Mouse (Mus musculus) MEL-GATA-1-ER (cell line): ENCODE measurements around the gene C1rb.
"Not testable (repeated sequence)": the region's sequence is repeated elsewhere in the genome, so short reads cannot be mapped to it uniquely, and the experiment has no call there.

Experiments used
- DNase-seq: peaks from one replicate; pipeline ENCODE4 v3.0.0-alpha.2; 2012; ENCODE audit warnings: low read depth; ENCODE audit errors: extremely low read depth

The C1rb gene

DNA sequence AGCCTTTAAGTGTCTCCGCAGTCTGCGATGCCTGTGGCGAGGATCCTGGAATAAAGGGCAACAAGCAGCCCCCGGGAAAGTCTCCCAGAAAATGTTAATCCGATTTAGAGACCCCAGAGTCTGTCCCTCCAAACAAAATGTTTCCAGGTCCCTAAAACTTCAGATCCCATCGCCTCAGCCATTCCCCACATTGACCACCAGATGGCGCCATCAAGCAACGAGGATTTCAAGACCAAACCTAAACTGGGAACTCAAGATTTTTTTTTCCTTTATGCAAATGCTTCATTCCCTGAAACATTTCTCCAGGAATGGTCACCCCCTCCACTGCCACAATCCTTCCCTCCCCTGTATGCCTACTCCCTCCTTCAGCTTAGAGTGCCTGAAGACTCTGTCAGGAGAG is at the start of gene C1rb:
Gene C1rb, plus strand, starts transcription at position 269 of the 400 bp plus-strand sequence.
- DNase-seq, result peak; percentile 28

DNA sequence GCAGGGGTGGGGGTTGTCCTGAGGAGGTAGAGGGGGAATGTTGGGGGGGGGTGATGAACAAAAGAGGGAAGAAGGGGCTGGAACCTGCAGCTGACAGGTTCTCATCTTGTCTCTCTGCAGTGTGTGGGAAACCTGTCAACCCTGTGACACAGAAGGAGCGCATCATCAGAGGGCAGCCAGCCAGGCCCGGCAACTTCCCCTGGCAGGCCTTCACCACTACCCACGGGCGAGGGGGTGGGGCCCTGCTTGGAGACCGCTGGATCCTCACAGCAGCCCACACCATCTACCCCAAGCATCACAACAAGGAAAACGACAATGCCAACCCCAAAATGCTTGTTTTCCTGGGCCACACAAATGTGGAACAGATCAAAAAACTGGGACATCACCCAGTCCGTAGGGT is 48.0 kb upstream of the C1rb start:
- not testable (repeated sequence) for DNase-seq

GRCm38 (mm10) chr6:124527881-124528280 is 42.2 kb upstream of the C1rb start:
- DNase-seq, result no peak

DNA sequence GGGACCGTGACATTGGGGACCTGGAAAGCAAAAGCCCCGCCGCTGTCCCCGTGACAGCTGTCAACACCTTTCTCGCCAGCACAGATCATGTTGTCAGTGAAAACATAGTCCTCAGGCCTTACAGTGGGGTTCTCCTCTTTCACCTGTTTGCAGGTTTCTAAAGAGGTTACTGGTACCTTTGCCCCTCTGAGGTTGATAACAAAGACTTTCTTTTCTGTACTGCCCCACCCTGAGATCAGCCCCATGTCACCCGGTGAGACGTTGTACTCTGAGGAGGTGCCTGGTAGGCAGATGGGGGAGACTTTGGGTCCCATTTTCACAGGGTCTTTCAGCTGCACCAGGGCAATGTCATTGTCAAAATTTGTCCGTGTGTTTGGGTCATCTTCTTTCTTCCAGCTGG is 39.0 kb upstream of the C1rb start:
- no peak for DNase-seq

DNA sequence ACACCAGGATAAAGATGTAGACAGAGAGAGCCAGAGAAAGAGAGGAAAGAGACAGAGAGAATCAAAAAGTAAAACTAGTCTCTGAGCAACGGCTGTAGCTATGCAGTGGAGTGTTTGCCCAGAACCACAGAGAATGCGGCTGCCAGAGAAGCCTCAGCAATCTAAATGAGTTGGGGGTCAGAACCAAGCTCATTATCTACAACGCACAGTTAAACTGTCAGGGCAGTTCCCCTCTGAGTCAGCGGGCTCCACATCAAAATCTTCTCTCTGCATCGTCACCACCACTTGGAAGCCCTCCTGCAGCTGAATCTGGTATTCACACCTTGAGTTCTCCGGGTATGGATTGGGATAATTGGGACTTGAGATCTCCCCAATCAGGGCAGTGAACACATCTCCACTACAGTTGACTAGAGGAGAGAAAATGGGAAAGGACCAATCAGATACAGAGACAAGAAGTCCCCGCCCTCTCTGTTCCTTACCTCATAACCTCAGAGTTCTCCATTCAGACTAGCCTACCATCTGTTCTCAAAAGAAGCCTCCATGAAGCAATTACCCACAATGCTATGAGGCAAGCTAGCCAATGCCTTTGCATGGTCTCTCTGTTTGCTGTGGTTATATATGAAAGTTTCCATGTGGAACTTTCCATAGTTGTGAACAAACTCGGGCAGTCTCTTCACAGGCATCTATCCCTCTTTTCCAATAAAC is 33.8 kb upstream of the C1rb start:
- DNase-seq, result peak; percentile 81

GRCm38 (mm10) chr6:124541176-124541575 is 28.9 kb upstream of the C1rb start:
- not testable (repeated sequence) for DNase-seq

- DNase-seq, result not testable (repeated sequence)
These were observed 27.8 kb upstream of the C1rb start, which contains the start of gene C1s1 for GRCm38 (mm10) chr6:124542284-124542683. Gene C1s1, minus strand, starts transcription at chr6:124542359.

GRCm38 (mm10) chr6:124544466-124544865 is 25.6 kb upstream of the C1rb start:
- no peak for DNase-seq

GRCm38 (mm10) chr6:124545425-124545824 is 24.7 kb upstream of the C1rb start:
- no peak for DNase-seq

GRCm38 (mm10) chr6:124547979-124548378 is 22.1 kb upstream of the C1rb start:
- DNase-seq, result not testable (repeated sequence)

GRCm38 (mm10) chr6:124549023-124549550 is 21.0 kb upstream of the C1rb start:
- DNase-seq, result no peak

GRCm38 (mm10) chr6:124552766-124553165 is 17.3 kb upstream of the C1rb start:
- DNase-seq, result no peak

DNA sequence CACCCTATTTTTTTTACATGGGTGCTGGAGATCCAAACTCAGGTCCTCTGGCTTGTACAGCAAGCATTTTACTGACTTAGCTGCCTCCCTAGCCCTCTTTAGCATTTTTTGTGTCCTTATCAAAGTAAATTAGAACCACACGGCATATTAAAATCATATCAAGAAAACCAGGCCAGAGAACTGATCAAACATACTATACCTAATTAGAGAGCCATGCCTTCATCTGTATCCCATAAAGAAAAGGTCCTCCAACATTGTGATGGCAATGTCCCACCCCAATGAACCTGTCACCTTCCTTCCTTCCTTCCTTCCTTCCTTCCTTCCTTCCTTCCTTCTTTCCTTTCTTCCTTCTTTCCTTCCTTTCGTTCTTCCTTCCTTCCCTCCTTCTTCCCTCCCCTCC is 14.1 kb upstream of the C1rb start:
- DNase-seq, result not testable (repeated sequence)

DNA sequence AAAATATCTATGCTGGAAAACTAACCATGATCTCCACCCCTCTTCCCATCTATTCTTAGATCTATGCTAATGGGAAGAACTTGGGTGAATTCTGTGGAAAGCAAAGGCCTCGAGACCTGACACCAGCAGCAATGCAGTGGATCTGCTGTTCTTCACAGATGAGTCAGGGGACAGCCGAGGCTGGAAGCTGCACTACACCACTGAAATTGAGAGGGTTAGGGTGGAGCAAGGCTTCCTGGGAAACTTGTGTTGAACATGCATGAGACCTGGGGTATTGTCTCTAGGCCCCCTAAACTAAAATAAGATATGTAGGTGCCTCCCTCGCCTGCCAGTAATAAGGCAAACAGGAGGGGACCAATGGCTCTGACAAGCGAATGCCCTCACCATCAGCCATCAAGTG is 8.9 kb upstream of the C1rb start:
- DNase-seq, result not testable (repeated sequence)

- DNase-seq, result not testable (repeated sequence)
These were observed 8.5 kb upstream of the C1rb start for GRCm38 (mm10) chr6:124561611-124562010.

GRCm38 (mm10) chr6:124575155-124575678 is 5.1 kb downstream of the C1rb start:
- DNase-seq, result not testable (repeated sequence)

DNA sequence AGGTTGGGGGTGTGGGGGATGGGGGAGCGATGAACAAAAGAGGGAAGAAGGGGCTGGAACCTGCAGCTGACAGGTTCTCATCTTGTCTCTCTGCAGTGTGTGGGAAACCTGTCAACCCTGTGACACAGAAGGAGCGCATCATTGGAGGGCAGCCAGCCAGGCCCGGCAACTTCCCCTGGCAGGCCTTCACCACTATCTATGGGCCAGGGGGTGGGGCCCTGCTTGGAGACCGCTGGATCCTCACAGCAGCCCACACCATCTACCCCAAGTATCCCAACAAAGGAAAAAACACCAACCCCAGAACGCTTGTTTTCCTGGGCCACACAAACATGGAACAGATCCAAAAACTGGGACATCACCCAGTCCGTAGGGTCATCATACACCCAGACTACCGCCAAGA is 10.1 kb downstream of the C1rb start:
- peak; percentile 57 for DNase-seq

- no peak for DNase-seq
These were observed 12.1 kb downstream of the C1rb start for GRCm38 (mm10) chr6:124582231-124582630.

DNA sequence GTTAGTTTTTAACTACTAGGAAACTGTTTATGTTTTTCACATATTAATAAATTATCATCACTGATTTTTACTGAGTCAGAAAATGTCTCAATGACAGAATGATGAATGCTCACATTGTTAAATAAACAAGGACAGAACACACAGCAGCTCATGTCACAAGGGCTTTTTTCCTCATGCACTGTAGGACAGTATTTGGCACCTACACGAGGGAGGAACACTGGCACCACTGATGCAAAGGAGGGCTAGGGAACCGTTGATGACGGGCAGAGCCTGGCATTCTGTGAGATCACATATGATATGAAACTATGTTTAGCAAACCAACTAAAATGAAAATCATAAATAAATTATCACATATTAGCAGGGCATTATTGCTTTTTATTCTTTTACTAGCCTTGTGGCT is 14.8 kb downstream of the C1rb start:
- DNase-seq, result no peak

- DNase-seq, result no peak
These were observed 15.7 kb downstream of the C1rb start for GRCm38 (mm10) chr6:124585761-124586160.

DNA sequence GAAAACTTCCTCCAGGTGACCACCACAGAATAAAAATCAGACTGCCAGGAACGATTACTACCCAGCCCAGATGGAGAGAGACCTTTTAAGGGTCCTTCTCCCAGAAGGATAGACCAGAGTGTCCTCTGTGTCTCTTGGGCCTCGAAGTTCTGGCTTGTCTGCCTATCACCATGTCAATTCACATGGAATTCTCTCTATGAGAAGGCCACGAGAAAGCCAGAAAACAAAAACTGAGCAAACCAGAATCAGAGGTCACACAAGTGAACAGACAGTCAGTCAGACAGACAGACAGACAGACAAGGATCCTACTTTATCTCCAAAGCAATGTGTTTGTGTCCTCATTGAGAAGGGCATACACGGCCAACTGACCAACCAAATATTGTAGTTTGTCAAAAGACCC is 16.2 kb downstream of the C1rb start:
- DNase-seq, result no peak

DNA sequence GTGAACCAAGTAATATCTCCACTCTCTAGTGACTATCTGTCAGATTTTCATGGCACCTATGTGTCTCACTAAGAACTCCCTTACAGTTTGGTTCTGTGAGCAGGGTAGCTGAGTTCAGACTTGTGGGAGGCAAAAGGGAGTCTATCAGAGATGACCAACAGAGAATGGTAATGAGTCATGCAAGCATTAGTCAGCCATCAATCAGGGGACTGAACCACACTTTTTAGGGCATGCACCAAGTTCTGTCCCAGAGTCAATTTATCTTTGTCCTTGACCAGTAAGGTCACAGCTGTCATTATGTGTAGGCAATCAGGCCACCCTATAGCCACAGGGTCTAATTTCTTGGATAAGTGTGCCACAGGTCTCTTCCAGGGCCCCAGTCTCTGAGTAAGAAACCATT is 18.7 kb downstream of the C1rb start:
- DNase-seq, result no peak

DNA sequence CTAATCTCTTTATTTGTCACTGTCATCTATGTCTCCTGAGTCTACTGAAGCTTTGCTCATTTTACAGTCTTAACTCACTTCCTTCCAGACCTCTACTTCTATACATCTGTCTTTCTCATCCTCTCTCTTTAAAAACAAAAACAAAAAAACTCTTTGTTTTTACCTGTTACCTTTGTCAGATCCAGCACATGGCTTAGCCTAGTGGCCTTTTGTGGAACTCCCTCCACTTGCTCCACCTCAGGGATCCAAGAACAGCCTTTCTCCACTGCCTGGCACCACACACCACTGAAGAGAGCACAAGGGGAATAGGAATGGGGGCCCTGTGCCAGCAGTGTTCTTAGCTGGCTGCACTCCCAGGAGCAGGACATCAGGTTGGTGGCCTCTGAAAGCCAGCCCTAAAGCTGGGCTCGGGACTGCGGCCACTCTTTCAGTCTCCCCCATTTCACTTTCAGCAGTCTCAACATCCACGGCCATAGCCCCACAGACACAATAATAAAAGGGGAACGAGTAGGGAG is 22.1 kb downstream of the C1rb start:
- no peak for DNase-seq
